Mouse (Mus musculus): ENCODE data around the gene Art5. TPM values are rescaled to one million over a fixed set of nuclear protein-coding genes. Genes with fewer than 3 reads are reported as not detected.

Art5 gene
- polyA plus RNA-seq (2012; fragmentation: generic; extraction: Trizol), result 6.9 TPM

- Histone ChIP-seq H3K36me3 (ENCODE audit: control insufficient read depth, insufficient read depth) (no peaks in the 10 kb centered on the region), H3K79me2 (ENCODE audit: control insufficient read depth, insufficient read depth) (no peaks in the 10 kb centered on the region), H3K4me3 (no peak within 1 kb of the TSS), H3K27me3 (ENCODE audit: control insufficient read depth, insufficient read depth, insufficient read length) (peaks cover 19% of the 10 kb centered on the region), H3K4me2 (ENCODE audit: low read depth) (no peak within 1 kb of the TSS), H3ac (ENCODE audit: control insufficient read depth, insufficient read length) (no peak within 1 kb of the TSS)
- TF ChIP-seq MAX (IDR thresholded peaks at IDR 0.05; ENCODE audit: low read depth), result no peak
- TF ChIP-seq REST (IDR thresholded peaks at IDR 0.05; ENCODE audit: insufficient read depth, insufficient read length), result no peak
- no peak for TF ChIP-seq CEBPB (IDR thresholded peaks at IDR 0.05; ENCODE audit: insufficient read depth, poor library complexity, severe bottlenecking)
- no peak for TF ChIP-seq SRF (IDR thresholded peaks at IDR 0.05; ENCODE audit: control insufficient read depth, insufficient read length, low read depth)
- no peak for TF ChIP-seq E2F4 (IDR thresholded peaks at IDR 0.05; ENCODE audit: insufficient read depth)
- TF ChIP-seq POLR2AphosphoS2 (IDR thresholded peaks at IDR 0.05; ENCODE audit: insufficient read length, low read depth), result no peak
- no peak for TF ChIP-seq USF1 (IDR thresholded peaks at IDR 0.05; ENCODE audit: low read depth)
Observed at GRCm38 (mm10) chr7:102109171-102109570, at the start of gene Art5. Art5 (minus strand) TSS chr7:102109489.

DNA sequence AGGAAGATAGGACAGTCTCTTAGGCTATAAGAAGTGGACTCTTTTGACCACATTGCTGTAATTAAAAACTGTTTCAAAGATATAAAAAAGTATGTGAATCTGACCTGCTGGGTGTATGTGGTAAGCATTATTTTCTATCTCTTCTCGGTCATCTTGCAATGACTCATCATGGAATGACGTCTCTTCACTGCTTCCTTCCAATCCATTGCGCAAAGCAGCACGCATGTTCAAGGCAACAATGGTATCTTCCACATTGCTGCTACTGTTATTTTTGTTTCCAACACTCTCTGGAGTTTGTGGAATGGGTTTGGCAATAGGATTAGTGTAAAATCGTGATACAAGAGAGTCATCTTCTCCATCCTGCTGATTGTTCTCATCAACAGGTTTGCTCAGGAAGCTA is 44.4 kb upstream of the Art5 start:
- H3K36me3 ChIP-seq (ENCODE audit: control insufficient read depth, insufficient read depth), result peaks cover 81% of the 10 kb centered on the region
- no peak overlapping the region for H3K4me3 ChIP-seq
- H3K4me2 ChIP-seq (ENCODE audit: low read depth), result no peak overlapping the region
- H3K27me3 ChIP-seq (ENCODE audit: control insufficient read depth, insufficient read depth, insufficient read length), result no peaks in the 10 kb centered on the region
- H3K79me2 ChIP-seq (ENCODE audit: control insufficient read depth, insufficient read depth), result no peaks in the 10 kb centered on the region
- TF ChIP-seq CEBPB (IDR thresholded peaks at IDR 0.05; ENCODE audit: insufficient read depth, poor library complexity, severe bottlenecking), result no peak
- no peak for TF ChIP-seq MYOD1 (IDR thresholded peaks at IDR 0.05; ENCODE audit: control insufficient read depth in 1 of 3, insufficient read length in 2 of 3, low read depth in 2 of 3)
- no peak for TF ChIP-seq REST (IDR thresholded peaks at IDR 0.05; ENCODE audit: insufficient read depth, insufficient read length)
- no peak for TF ChIP-seq E2F4 (IDR thresholded peaks at IDR 0.05; ENCODE audit: insufficient read depth)
- TF ChIP-seq TCF12 (IDR thresholded peaks at IDR 0.05; ENCODE audit: insufficient read depth, poor library complexity, severe bottlenecking), result no peak
- no peak for TF ChIP-seq USF1 (IDR thresholded peaks at IDR 0.05; ENCODE audit: low read depth)
- no peak for TF ChIP-seq POLR2A (IDR thresholded peaks at IDR 0.05; ENCODE audit: insufficient read length, low read depth)
- no peak for TF ChIP-seq TCF3 (IDR thresholded peaks at IDR 0.05; ENCODE audit: insufficient read length, low read depth)
- H3ac ChIP-seq (ENCODE audit: control insufficient read depth, insufficient read length), result no peak overlapping the region

DNA sequence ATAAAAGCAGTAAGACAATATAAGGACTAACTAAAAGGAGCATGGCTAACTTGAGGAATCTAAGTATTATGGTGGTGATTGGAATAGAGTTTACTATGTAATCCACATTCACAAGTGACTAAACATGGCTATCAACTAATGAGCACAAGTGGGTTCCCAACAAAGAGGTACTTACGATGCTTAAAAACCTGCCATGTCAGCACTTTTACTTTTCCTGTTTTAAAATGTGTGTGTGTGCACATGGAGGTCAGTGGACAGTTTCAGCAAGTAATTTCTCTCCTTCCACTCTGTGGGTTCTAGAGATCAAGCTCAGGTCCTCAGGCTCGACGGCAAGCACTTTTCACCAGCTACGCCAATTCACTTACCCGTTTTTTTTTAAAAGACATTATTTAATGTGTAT is 28.6 kb upstream of the Art5 start:
- Histone ChIP-seq H3ac (ENCODE audit: control insufficient read depth, insufficient read length) (no peak overlapping the region), H3K27me3 (ENCODE audit: control insufficient read depth, insufficient read depth, insufficient read length) (no peaks in the 10 kb centered on the region), H3K4me2 (ENCODE audit: low read depth) (no peak overlapping the region), H3K4me3 (no peak overlapping the region), H3K79me2 (ENCODE audit: control insufficient read depth, insufficient read depth) (no peaks in the 10 kb centered on the region), H3K36me3 (ENCODE audit: control insufficient read depth, insufficient read depth) (peaks cover 64% of the 10 kb centered on the region)
- TF ChIP-seq MYOD1 (IDR thresholded peaks at IDR 0.05; ENCODE audit: control insufficient read depth in 1 of 3, insufficient read length in 2 of 3, low read depth in 2 of 3), result no peak
- TF ChIP-seq SRF (IDR thresholded peaks at IDR 0.05; ENCODE audit: control insufficient read depth, insufficient read length, low read depth), result no peak
- no peak for TF ChIP-seq REST (IDR thresholded peaks at IDR 0.05; ENCODE audit: insufficient read depth, insufficient read length)
- TF ChIP-seq TCF3 (IDR thresholded peaks at IDR 0.05; ENCODE audit: insufficient read length, low read depth), result no peak
- no peak for TF ChIP-seq E2F4 (IDR thresholded peaks at IDR 0.05; ENCODE audit: insufficient read depth)
- TF ChIP-seq MAX (IDR thresholded peaks at IDR 0.05; ENCODE audit: low read depth), result no peak
- no peak for TF ChIP-seq CEBPB (IDR thresholded peaks at IDR 0.05; ENCODE audit: insufficient read depth, poor library complexity, severe bottlenecking)
- TF ChIP-seq USF1 (IDR thresholded peaks at IDR 0.05; ENCODE audit: low read depth), result no peak
- no peak for TF ChIP-seq TCF12 (IDR thresholded peaks at IDR 0.05; ENCODE audit: insufficient read depth, poor library complexity, severe bottlenecking)
- TF ChIP-seq POLR2AphosphoS2 (IDR thresholded peaks at IDR 0.05; ENCODE audit: insufficient read length, low read depth), result no peak
- no peak for TF ChIP-seq POLR2A (IDR thresholded peaks at IDR 0.05; ENCODE audit: insufficient read length, low read depth)
- TF ChIP-seq MYOG (IDR thresholded peaks at IDR 0.05; ENCODE audit: control insufficient read depth in 1 of 3, insufficient read depth in 1 of 3, insufficient read length in 2 of 3, low read depth in 2 of 3), result no peak

DNA sequence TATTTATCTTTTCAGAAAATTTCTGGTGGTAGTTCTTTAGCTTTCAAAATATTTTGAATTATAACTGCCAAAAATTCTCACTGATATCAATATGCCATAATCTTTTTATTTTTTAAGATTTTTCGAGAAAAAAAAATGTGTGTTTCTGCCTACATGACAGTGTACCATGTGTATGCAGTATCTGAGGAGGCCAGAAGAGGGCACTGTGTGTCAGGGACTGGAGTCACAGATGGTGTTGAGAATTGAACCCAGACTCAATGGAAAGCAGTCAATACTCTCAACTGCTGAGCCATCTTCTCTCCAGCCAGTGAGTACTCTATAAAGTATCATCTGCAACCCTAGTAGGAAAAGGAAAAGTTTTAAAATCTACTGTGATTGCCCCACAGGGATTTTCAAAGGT is 28.2 kb upstream of the Art5 start:
- H3K4me3 ChIP-seq, result no peak overlapping the region
- H3K27me3 ChIP-seq (ENCODE audit: control insufficient read depth, insufficient read depth, insufficient read length), result no peaks in the 10 kb centered on the region
- TF ChIP-seq POLR2A (IDR thresholded peaks at IDR 0.05; ENCODE audit: insufficient read length, low read depth) (no peak), REST (IDR thresholded peaks at IDR 0.05; ENCODE audit: insufficient read depth, insufficient read length) (no peak), POLR2AphosphoS2 (IDR thresholded peaks at IDR 0.05; ENCODE audit: insufficient read length, low read depth) (no peak), TCF12 (IDR thresholded peaks at IDR 0.05; ENCODE audit: insufficient read depth, poor library complexity, severe bottlenecking) (no peak), E2F4 (IDR thresholded peaks at IDR 0.05; ENCODE audit: insufficient read depth) (no peak), MYOD1 (IDR thresholded peaks at IDR 0.05; ENCODE audit: control insufficient read depth in 1 of 3, insufficient read length in 2 of 3, low read depth in 2 of 3) (no peak), SRF (IDR thresholded peaks at IDR 0.05; ENCODE audit: control insufficient read depth, insufficient read length, low read depth) (no peak), USF1 (IDR thresholded peaks at IDR 0.05; ENCODE audit: low read depth) (no peak), MAX (IDR thresholded peaks at IDR 0.05; ENCODE audit: low read depth) (no peak), CEBPB (IDR thresholded peaks at IDR 0.05; ENCODE audit: insufficient read depth, poor library complexity, severe bottlenecking) (no peak), MYOG (IDR thresholded peaks at IDR 0.05; ENCODE audit: control insufficient read depth in 1 of 3, insufficient read depth in 1 of 3, insufficient read length in 2 of 3, low read depth in 2 of 3) (no peak), TCF3 (IDR thresholded peaks at IDR 0.05; ENCODE audit: insufficient read length, low read depth) (no peak)
- H3K79me2 ChIP-seq (ENCODE audit: control insufficient read depth, insufficient read depth), result no peaks in the 10 kb centered on the region
- H3K4me2 ChIP-seq (ENCODE audit: low read depth), result no peak overlapping the region
- H3K36me3 ChIP-seq (ENCODE audit: control insufficient read depth, insufficient read depth), result peaks cover 65% of the 10 kb centered on the region
- no peak overlapping the region for H3ac ChIP-seq (ENCODE audit: control insufficient read depth, insufficient read length)

GRCm38 (mm10) chr7:102132395-102132794 is 23.1 kb upstream of the Art5 start:
- no peaks in the 10 kb centered on the region for H3K79me2 ChIP-seq (ENCODE audit: control insufficient read depth, insufficient read depth)
- TF ChIP-seq MYOD1 (IDR thresholded peaks at IDR 0.05; ENCODE audit: control insufficient read depth in 1 of 3, insufficient read length in 2 of 3, low read depth in 2 of 3) (no peak), TCF12 (IDR thresholded peaks at IDR 0.05; ENCODE audit: insufficient read depth, poor library complexity, severe bottlenecking) (no peak), POLR2A (IDR thresholded peaks at IDR 0.05; ENCODE audit: insufficient read length, low read depth) (no peak), POLR2AphosphoS2 (IDR thresholded peaks at IDR 0.05; ENCODE audit: insufficient read length, low read depth) (no peak), USF1 (IDR thresholded peaks at IDR 0.05; ENCODE audit: low read depth) (no peak)
- no peak overlapping the region for H3K4me3 ChIP-seq
- H3K36me3 ChIP-seq (ENCODE audit: control insufficient read depth, insufficient read depth), result peaks cover 65% of the 10 kb centered on the region
- H3K27me3 ChIP-seq (ENCODE audit: control insufficient read depth, insufficient read depth, insufficient read length), result no peaks in the 10 kb centered on the region
- H3K4me2 ChIP-seq (ENCODE audit: low read depth), result no peak overlapping the region
- H3ac ChIP-seq (ENCODE audit: control insufficient read depth, insufficient read length), result no peak overlapping the region

Data from myocyte (in vitro differentiated cells).